Mouse (Mus musculus): ENCODE measurements around the gene Dhdds. TPM values are rescaled to one million over a fixed set of nuclear protein-coding genes. Genes with fewer than 3 reads are reported as not detected.

Dhdds gene
- polyA plus RNA-seq, 2 experiments from 2014 or later: 23.5 to 24.3 TPM

DNA sequence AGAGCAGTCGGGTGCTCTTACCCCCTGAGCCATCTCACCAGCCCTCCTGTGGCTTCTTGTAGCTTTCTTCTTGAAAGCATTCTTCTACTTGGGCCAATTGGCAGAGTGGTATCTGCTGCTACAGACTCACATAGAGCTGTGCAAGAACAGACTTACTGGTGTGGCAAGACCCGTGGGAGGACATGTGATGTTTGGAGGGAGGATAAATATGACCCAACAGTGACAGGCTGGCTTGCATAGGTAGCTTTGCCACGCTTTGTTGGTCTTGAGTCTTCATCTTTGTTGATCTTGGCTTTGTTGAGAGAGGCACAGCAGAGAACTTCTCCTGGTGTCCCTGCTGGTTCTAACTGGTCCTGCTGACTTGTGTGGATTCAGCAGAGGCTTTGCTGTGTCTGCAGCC is 56.9 kb downstream of the Dhdds start:
- no peak for ATAC-seq

DNA sequence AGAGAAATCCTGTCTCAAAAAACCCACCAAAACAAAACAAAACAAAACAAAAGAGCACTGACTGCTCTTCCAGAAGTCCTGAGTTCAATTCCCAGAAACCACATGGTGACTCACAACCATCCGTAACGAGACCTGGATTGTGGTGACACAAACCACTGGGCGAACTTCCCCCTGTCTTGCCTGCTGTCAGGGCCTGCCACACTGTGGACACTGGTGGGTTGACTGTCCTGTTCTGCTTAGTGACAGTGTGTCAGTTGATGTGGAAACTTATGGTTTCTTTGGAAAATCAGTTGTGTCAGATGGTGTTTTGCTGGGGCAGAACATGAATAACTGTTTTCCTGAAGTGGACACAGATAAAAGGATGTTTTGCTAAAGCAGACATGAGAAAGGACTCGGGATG is 58.0 kb downstream of the Dhdds start:
- no peak for ATAC-seq

DNA sequence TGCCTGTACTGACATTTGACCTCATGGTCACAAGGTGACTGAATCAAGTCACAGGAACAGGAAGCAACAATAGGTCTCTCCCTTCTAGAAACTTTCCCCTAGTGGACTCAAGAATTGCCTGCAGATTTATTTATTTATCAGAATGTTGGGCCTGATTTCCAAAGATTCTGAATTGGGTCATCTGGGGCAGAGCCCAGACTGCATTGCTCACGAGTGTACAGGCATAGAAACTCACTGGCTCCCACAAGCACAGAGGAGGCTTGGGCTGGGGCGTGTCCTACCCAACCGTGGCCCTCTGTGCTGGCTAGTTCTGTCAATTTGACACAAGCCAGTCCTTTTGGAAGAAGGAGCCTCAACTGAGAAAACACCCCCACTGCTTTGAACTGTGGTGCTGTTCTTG is 59.1 kb downstream of the Dhdds start:
- ATAC-seq: no peak

DNA sequence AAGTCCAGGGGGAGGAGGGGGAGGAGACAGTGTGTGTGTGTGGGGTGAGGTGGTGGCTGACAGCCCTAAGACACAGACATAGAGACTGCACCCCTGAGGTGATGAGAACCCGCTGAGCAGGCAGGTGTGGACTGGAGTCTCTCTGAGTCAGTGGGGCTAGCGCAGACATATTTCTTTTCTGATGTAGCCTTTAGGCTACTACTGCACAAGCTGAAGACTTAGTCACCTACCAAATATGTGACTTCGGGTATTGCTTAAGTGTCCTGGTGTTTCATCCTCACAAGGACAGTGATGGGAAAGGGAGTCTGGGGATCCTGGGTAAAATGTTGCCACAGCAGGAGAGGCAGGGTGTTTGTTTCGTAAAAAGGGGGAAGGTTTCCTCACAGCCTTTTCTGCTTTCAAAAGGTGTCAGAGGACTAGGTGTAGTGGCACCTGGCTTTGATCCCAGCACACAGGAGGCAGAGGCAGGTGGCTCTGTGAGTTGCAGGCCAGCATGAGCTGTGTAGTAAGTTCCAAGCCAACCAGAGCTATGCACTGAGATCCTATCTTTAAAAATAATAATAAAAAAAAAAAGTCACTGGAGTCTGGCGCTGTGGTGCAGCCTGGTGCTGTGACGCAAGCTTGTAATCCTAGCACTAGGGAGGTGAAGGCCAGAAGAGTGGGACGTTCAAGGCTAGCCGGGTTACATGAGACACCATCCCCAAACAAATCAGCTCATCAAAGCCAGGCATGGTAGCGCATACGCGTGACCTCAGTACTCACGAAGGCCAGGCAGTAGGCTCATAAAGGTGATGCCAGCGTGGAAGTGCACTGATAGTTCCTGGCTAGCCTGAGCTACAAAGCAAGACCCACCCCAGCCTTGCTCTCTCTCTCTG is 60.1 kb downstream of the Dhdds start:
- ATAC-seq: no peak

DNA sequence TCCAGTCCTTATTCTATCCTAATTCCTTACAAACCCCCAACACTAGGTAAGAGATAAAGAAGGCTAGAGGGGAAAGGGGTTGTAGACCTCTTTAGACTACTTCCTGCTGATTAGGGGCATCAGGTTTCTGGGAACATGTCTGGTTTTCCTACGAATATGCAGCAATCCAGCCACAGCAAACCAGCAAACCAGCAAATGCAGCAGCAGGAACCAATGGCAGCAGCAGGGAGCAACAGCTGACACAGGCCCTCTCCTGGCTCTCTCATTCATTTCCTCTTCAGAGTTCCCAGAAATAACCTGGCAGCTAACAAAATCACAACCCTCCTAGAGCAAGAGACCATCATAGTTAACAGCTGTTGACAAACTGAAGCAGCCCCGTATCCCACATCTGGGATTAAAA is 62.6 kb downstream of the Dhdds start:
- no peak for ATAC-seq

DNA sequence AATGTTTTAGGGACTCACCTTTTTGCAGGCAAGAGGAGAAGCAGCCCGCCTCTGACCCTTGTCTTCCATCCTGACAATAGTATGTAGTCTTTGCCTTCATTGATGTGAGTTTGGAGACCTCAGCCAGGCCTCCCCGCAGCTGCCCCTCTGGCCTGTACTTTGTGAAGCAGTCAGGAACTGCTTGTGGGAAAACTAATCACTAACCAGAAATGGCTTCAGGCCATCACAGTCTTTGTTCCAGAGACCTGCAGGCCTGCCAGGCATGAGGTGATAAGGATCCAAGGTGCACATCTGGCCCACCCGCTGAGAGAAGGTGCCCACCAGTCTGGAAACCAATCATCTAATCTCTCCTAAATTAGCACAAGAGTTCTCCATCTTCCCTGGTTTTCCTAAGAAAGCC is 68.9 kb downstream of the Dhdds start:
- no peak for ATAC-seq

DNA sequence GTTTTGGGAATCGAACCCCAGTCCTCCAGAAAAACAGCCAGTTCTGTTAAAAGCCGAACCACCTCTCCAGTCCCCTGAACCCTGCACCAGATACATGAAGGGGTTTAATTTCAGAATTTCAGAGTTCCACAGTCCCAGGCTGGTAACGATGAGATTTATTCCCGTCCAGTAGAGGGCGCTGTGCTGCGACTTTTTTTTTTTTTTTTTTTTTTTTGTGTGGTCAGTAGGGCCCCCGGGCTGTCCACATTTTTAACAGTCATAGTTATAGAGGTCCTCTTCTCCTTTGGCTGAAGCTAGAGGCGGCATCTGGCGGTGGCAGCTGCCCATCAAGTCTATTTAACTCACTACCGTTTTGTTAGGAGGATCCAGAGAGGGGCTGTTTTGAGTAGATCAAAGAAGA is 69.4 kb downstream of the Dhdds start:
- no peak for ATAC-seq

DNA sequence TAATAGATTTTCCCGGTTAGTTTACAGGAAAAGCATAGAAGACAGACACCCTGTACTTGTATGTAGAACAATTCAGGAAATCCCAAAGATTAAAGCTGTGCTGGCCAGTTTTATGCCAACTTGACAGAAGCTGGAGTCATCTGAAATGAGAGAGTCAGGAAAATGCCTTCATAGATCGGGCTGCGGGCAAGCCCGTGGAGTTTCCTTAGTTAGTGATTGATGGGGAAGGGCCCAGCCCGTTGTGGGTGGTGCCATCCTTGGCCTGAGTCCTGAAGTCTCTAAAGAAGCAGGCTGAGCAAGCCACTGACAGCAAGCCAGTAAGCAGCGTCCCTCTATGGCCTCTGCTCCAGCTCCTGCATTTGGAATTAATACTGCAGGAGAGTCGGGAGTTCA is 71.4 kb downstream of the Dhdds start:
- ATAC-seq: no peak

DNA sequence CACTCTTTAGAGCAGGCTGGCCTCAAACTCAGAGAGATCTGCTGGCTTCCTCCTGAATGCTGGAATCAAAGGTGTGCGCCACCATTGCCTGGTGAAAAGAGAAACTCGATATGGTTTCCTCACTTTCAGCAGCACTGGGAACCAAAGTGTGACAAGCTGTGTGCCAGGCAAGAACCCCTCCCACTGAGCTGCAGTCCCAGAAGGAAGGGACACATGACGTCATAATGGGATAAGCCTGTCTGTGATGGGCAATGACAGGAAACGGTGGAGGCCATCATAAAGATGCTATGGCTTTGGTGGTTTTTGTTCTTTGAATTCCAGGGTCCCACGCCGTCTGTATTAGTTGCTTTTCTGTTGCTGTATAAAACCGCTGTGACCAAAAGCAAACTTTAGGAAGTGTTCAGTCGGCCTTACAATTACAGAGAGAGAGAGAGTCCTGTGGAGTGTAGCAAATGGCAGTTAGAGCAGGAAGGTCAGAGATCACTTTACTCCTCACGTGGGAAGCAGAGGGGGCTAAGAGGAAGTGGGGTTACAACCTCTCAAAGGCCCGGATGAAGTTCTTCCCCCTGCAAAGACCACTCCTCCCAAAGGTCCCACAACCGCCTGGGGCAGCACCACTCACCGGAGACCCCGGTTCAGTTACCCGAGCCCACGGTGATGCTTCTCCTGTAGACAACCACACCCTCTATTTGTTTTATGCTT is 72.0 kb downstream of the Dhdds start:
- ATAC-seq: no peak

DNA sequence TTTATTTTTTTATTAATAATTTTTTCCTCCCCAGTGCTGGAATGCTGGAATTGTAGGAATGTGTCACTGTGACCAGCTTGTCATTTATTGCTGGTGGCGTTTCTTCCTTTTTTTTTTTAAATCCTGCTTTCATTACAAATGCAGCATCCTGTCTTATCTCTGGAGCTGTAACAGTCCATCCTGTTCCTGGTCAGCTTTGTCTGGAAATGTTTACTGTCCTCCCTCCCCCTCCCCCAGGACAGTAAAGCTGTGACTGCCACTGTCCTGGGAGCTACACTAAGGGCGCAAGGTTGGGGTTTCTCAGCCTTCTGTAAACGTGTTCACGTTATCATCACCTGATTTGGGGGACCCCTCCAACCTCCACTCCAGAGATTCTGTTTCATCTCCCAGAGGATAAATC is 75.5 kb downstream of the Dhdds start:
- ATAC-seq: no peak

DNA sequence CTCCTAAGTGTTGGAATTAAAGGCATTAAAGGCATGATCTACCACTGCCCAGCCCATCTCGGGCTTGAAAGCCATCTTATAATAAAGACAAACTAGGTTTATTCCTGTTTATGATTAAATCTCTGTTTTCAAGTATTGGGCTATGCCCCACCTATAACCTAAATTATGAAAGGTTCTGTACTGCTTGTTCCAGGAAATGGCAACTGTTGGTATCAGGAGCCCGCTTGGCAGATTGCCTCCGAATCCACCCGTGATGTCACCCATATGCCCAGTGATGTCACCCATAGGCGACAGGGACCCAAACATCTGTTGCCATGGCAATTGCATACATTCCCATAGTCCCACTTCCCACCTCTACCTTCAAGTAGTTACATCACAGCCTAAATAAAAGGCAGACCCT is 77.0 kb downstream of the Dhdds start:
- ATAC-seq: no peak

Other genes with a start within 250 kb of the Dhdds start
- 10 to 100 TPM; 74.4 to 76.7 TPM for gene Arid1a, start 244.1 kb downstream of the Dhdds start, polyA plus RNA-seq (2017; shearing (Covaris generic))
- gene Rps6ka1, start 113.1 kb downstream of the Dhdds start, polyA plus RNA-seq (2017; shearing (Covaris generic)): 100 to 1,000 TPM; 118 to 183 TPM
- 100 to 1,000 TPM; 379 to 453 TPM for gene Hmgn2, start 32.3 kb downstream of the Dhdds start, polyA plus RNA-seq (2017; shearing (Covaris generic))
- gene Lin28a, start 17.9 kb upstream of the Dhdds start, polyA plus RNA-seq (2017; shearing (Covaris generic)): not detected
- gene Zfp683, start 52.9 kb upstream of the Dhdds start, polyA plus RNA-seq (2017; shearing (Covaris generic)): 1 to 10 TPM in 1 of 2 experiments, under 1 TPM in 1; 0.85 to 1.3 TPM
- 10 to 100 TPM; 20.9 to 28.2 TPM for gene Crybg2, start 59.9 kb upstream of the Dhdds start, polyA plus RNA-seq (2017; shearing (Covaris generic))
- 1,000 to 10,000 TPM; 2,918 to 3,094 TPM for gene Cd52, start 94.2 kb upstream of the Dhdds start, polyA plus RNA-seq (2017; shearing (Covaris generic))
- gene Ubxn11, start 101.7 kb upstream of the Dhdds start, polyA plus RNA-seq (2017; shearing (Covaris generic)): 10 to 100 TPM; 31.2 to 54.2 TPM
- gene Sh3bgrl3, start 127.9 kb upstream of the Dhdds start, polyA plus RNA-seq (2017; shearing (Covaris generic)): 1,000 to 10,000 TPM in 1 of 2 experiments, 100 to 1,000 TPM in 1; 977 to 1,004 TPM
- gene Cep85, start 186.2 kb upstream of the Dhdds start, polyA plus RNA-seq (2017; shearing (Covaris generic)): 100 to 1,000 TPM in 1 of 2 experiments, 10 to 100 TPM in 1; 72.5 to 166 TPM
- gene Gm7534, start 202.1 kb upstream of the Dhdds start, polyA plus RNA-seq (2017; shearing (Covaris generic)): not detected
- not detected for gene Catsper4, start 226.5 kb upstream of the Dhdds start, polyA plus RNA-seq (2017; shearing (Covaris generic))
- not detected for gene Cnksr1, start 237.5 kb upstream of the Dhdds start, polyA plus RNA-seq (2017; shearing (Covaris generic))
- 1 to 10 TPM in 1 of 2 experiments, not detected in 1; 3.7 TPM for gene E130218I03Rik, start 242.7 kb upstream of the Dhdds start, polyA plus RNA-seq (2017; shearing (Covaris generic))
- 1 to 10 TPM; 4.3 to 6.8 TPM for gene Zfp593, start 244.7 kb upstream of the Dhdds start, polyA plus RNA-seq (2017; shearing (Covaris generic))
- not detected for gene Gm30191, start 246.0 kb upstream of the Dhdds start, polyA plus RNA-seq (2017; shearing (Covaris generic))